Mouse (Mus musculus): Measurements from ENCODE around the gene Msrb2. TPM values are rescaled to one million over a fixed set of nuclear protein-coding genes. Genes with fewer than 3 reads are reported as not detected.

The Msrb2 gene
- total RNA-seq, 2 experiments from 2014 or later, result 29.9 to 31.6 TPM

DNA sequence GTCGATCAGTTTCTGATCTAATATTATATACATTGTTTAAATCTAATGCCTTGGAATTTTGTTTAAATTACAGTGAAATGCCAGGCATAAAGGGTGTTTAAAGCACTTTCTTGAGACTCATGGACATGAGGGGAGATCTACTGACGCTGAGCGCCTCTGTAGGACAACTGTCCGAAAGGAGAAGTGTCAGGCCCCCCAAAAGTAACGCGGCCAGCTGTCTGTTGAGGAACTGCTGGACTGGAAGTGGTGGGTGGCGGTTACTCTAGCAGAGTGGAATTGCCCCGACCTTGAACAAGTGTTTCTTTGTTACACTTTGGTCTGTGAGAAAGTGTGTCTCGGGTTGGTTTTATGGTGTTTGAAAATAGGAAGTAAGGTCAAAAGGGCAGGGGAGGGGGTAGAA lies 73.1 kb downstream of the Msrb2 start:
- DNase-seq (ENCODE audit: low spot score in 2 of 2), result no peak
- Histone ChIP-seq H3K27ac (no peak overlapping the region), H3K4me3 (no peak overlapping the region)
- TF ChIP-seq CTCF (conservative IDR thresholded peaks at IDR 0.05), result no peak

Other genes with a start within 250 kb of the Msrb2 start
- gene Armc3, start 172.1 kb upstream of the Msrb2 start, total RNA-seq (2021), result under 1 TPM; 0.72 to 0.81 TPM
- not detected for gene Ptf1a, start 74.2 kb downstream of the Msrb2 start, total RNA-seq (2021)
- gene 4921504E06Rik, start 182.5 kb downstream of the Msrb2 start, total RNA-seq (2021), result not detected

Measured in layer of hippocampus, adult 2 months (tissue).